Mouse (Mus musculus) myocyte (in vitro differentiated cells): ENCODE results near the gene Lcn10. TPM values are rescaled to one million over a fixed set of nuclear protein-coding genes. Genes with fewer than 3 reads are reported as not detected.

Experiments used
- H3K27me3 ChIP-seq: one replicate; pipeline ENCODE4 v1.6.1; 2011; ENCODE audit not compliant: control insufficient read depth, insufficient read depth, insufficient read length
- H3K36me3 ChIP-seq: one replicate; pipeline ENCODE4 v1.6.1; 2011; ENCODE audit not compliant: control insufficient read depth, insufficient read depth
- H3K4me2 ChIP-seq: one replicate; pipeline ENCODE4 v1.6.1; 2011; ENCODE audit warnings: low read depth, control low read depth
- H3K4me3 ChIP-seq: one replicate; pipeline ENCODE4 v1.5.1; 2011; ENCODE audit warnings: mild to moderate bottlenecking, control low read depth, moderate library complexity
- H3K79me2 ChIP-seq: one replicate; pipeline ENCODE4 v1.6.1; 2011; ENCODE audit not compliant: control insufficient read depth, insufficient read depth
- H3ac ChIP-seq: one replicate; pipeline ENCODE4 v1.6.1; 2011; ENCODE audit not compliant: control insufficient read depth, insufficient read length
- CEBPB ChIP-seq: IDR thresholded peaks from 2 replicates; pipeline ENCODE4 v1.6.1; 2011; ENCODE audit warnings: mild to moderate bottlenecking, moderate library complexity; ENCODE audit not compliant: poor library complexity, insufficient read depth, severe bottlenecking
- E2F4 ChIP-seq: IDR thresholded peaks from one replicate; pipeline ENCODE4 v1.6.1; 2011; ENCODE audit warnings: mild to moderate bottlenecking, control low read depth, moderate library complexity; ENCODE audit not compliant: insufficient read depth
- MAX ChIP-seq: IDR thresholded peaks from one replicate; pipeline ENCODE4 v1.6.1; 2011; ENCODE audit warnings: low read depth, mild to moderate bottlenecking, control low read depth
- MYOD1 ChIP-seq, 3 experiments: IDR thresholded peaks; one replicate each; pipeline ENCODE4 v1.6.1; 2011; ENCODE audit warnings: control low read depth in 2 of 3, low read depth in 2 of 3, mild to moderate bottlenecking in 2 of 3, moderate library complexity in 1 of 3; ENCODE audit not compliant: insufficient read length in 2 of 3, control insufficient read depth in 1 of 3
- MYOG ChIP-seq, 3 experiments: IDR thresholded peaks; one replicate each; pipeline ENCODE4 v1.6.1; 2011; ENCODE audit warnings: control low read depth in 2 of 3, low read depth in 2 of 3, mild to moderate bottlenecking in 2 of 3; ENCODE audit not compliant: insufficient read length in 2 of 3, control insufficient read depth in 1 of 3, insufficient read depth in 1 of 3
- POLR2A ChIP-seq: IDR thresholded peaks from one replicate; pipeline ENCODE4 v1.6.1; 2011; ENCODE audit warnings: low read depth, mild to moderate bottlenecking, control low read depth, moderate library complexity; ENCODE audit not compliant: insufficient read length
- POLR2AphosphoS2 ChIP-seq: IDR thresholded peaks from one replicate; pipeline ENCODE4 v1.6.1; 2011; ENCODE audit warnings: low read depth, control low read depth; ENCODE audit not compliant: insufficient read length
- REST ChIP-seq: IDR thresholded peaks from one replicate; pipeline ENCODE4 v1.6.1; 2011; ENCODE audit warnings: mild to moderate bottlenecking, control low read depth, moderate library complexity; ENCODE audit not compliant: insufficient read depth, insufficient read length
- SRF ChIP-seq: IDR thresholded peaks from one replicate; pipeline ENCODE4 v1.6.1; 2011; ENCODE audit warnings: low read depth; ENCODE audit not compliant: control insufficient read depth, insufficient read length
- TCF12 ChIP-seq: IDR thresholded peaks from one replicate; pipeline ENCODE4 v1.6.1; 2011; ENCODE audit warnings: mild to moderate bottlenecking, control low read depth; ENCODE audit not compliant: poor library complexity, insufficient read depth, severe bottlenecking
- TCF3 ChIP-seq: IDR thresholded peaks from one replicate; pipeline ENCODE4 v1.6.1; 2011; ENCODE audit warnings: low read depth, control low read depth; ENCODE audit not compliant: insufficient read length
- USF1 ChIP-seq: IDR thresholded peaks from one replicate; pipeline ENCODE4 v1.6.1; 2011; ENCODE audit warnings: low read depth, mild to moderate bottlenecking, control low read depth, moderate library complexity
- polyA plus RNA-seq: library from polyadenylated mRNA; unstranded; fragments of >200 nt; fragmentation: generic; extraction: Trizol; gene quantifications from one replicate; pipeline ENCODE4 v1.2.1, GENCODE M21; 2012; ENCODE audit warnings: missing spikeins

Gene Lcn10
- polyA plus RNA-seq, 1 experiment, result not detected

- Histone ChIP-seq H3K4me3 (no peak overlapping the region), H3K27me3 (peaks cover 21% of the 10 kb centered on the region), H3ac (no peak overlapping the region), H3K36me3 (no peaks in the 10 kb centered on the region), H3K79me2 (no peaks in the 10 kb centered on the region), H3K4me2 (no peak overlapping the region)
- TF ChIP-seq MYOD1 (IDR thresholded peaks at IDR 0.05; ENCODE audit: control insufficient read depth in 1 of 3, insufficient read length in 2 of 3, low read depth in 2 of 3) (no peak), POLR2AphosphoS2 (no peak), TCF12 (no peak), MAX (no peak), USF1 (no peak)
These were observed 34.7 kb downstream of the Lcn10 start for GRCm38 (mm10) chr2:25717222-25717621.

DNA sequence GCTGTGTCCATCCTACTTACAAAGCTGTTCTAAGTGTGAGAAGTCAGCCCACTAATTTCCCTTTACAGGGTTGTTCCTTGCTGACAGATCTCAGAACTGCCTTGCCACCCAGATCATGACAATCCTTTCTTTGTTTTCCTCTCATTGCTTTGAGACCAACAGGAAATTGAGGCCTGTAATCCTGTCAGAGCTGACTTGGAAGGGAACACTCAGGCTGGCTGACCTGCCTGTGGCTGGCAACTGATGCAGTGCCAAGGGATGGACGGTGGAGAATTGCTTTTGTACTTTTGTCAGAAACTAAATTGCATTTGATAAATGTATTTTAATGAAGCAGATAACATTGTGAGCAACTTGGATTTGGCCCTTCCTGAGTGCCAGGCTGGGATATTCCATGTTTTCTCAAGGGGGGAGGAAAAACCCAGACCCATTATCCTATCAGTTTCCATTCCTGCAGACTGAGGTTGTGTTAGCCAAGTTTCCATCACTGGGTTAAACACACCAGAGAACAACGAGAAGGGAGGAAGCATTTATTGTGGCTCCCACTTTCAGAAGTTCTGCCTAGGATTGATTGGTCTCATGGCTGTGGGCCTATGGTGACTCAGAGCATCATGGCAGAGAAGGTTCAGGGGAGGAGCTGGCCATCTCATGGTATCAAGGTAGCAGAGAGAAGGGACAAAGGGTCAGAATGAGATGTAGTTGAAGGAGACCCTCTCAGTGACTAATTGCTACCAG is 50.8 kb downstream of the Lcn10 start:
- TF ChIP-seq E2F4, result no peak
- TF ChIP-seq POLR2AphosphoS2, result no peak
- no peak for TF ChIP-seq TCF3
- no peak for TF ChIP-seq TCF12
- TF ChIP-seq MYOG (IDR thresholded peaks at IDR 0.05; ENCODE audit: control insufficient read depth in 1 of 3, insufficient read depth in 1 of 3, insufficient read length in 2 of 3, low read depth in 2 of 3), result no peak
- TF ChIP-seq POLR2A, result no peak
- no peak for TF ChIP-seq USF1
- no peak for TF ChIP-seq MYOD1 (IDR thresholded peaks at IDR 0.05; ENCODE audit: control insufficient read depth in 1 of 3, insufficient read length in 2 of 3, low read depth in 2 of 3)
- TF ChIP-seq SRF, result no peak
- no peak for TF ChIP-seq MAX
- TF ChIP-seq REST, result no peak
- no peak for TF ChIP-seq CEBPB
- no peaks in the 10 kb centered on the region for H3K79me2 ChIP-seq
- H3K4me2 ChIP-seq, result no peak overlapping the region
- H3K36me3 ChIP-seq, result no peaks in the 10 kb centered on the region
- no peak overlapping the region for H3K4me3 ChIP-seq
- H3ac ChIP-seq, result no peak overlapping the region
- H3K27me3 ChIP-seq, result peaks cover 8% of the 10 kb centered on the region

Other genes starting within 250 kb of the Lcn10 start
- 13.5 TPM for gene Clic3, start 225.9 kb upstream of the Lcn10 start, polyA plus RNA-seq
- gene Paxx, start 221.6 kb upstream of the Lcn10 start, polyA plus RNA-seq, result 64.3 TPM
- gene Ptgds, start 212.7 kb upstream of the Lcn10 start, polyA plus RNA-seq, result 9.8 TPM
- not detected for gene Lcn12, start 188.8 kb upstream of the Lcn10 start, polyA plus RNA-seq
- 53.6 TPM for gene Fbxw5, start 182.0 kb upstream of the Lcn10 start, polyA plus RNA-seq
- gene C8g, start 181.0 kb upstream of the Lcn10 start, polyA plus RNA-seq, result 0.74 TPM
- gene Traf2, start 135.8 kb upstream of the Lcn10 start, polyA plus RNA-seq, result 40.4 TPM
- 513 TPM for gene Edf1, start 124.9 kb upstream of the Lcn10 start, polyA plus RNA-seq
- 8.7 TPM for gene Mamdc4, start 107.9 kb upstream of the Lcn10 start, polyA plus RNA-seq
- 108 TPM for gene Phpt1, start 107.5 kb upstream of the Lcn10 start, polyA plus RNA-seq
- gene Ajm1, start 101.0 kb upstream of the Lcn10 start, polyA plus RNA-seq, result 1.0 TPM
- 76.5 TPM for gene Rabl6, start 74.2 kb upstream of the Lcn10 start, polyA plus RNA-seq
- gene Ccdc183, start 65.0 kb upstream of the Lcn10 start, polyA plus RNA-seq, result 0.13 TPM
- 32.6 TPM for gene Tmem141, start 60.7 kb upstream of the Lcn10 start, polyA plus RNA-seq
- 0.10 TPM for gene Fcna, start 54.7 kb upstream of the Lcn10 start, polyA plus RNA-seq
- not detected for gene Lcn8, start 29.6 kb upstream of the Lcn10 start, polyA plus RNA-seq
- gene Lcn5, start 24.8 kb upstream of the Lcn10 start, polyA plus RNA-seq, result not detected
- gene Lcn6, start 5.9 kb upstream of the Lcn10 start, polyA plus RNA-seq, result not detected
- not detected for gene Obp2a, start 17.3 kb downstream of the Lcn10 start, polyA plus RNA-seq
- 0.31 TPM for gene Bmyc, start 24.0 kb downstream of the Lcn10 start, polyA plus RNA-seq
- gene Obp2b, start 54.3 kb downstream of the Lcn10 start, polyA plus RNA-seq, result not detected
- not detected for gene Lcn3, start 82.8 kb downstream of the Lcn10 start, polyA plus RNA-seq
- not detected for gene Lcn11, start 94.3 kb downstream of the Lcn10 start, polyA plus RNA-seq
- gene Gm13539, start 99.5 kb downstream of the Lcn10 start, polyA plus RNA-seq, result 0.17 TPM
- not detected for gene Glt6d1, start 133.1 kb downstream of the Lcn10 start, polyA plus RNA-seq
- not detected for gene Lcn9, start 140.4 kb downstream of the Lcn10 start, polyA plus RNA-seq
- not detected for gene Sohlh1, start 164.5 kb downstream of the Lcn10 start, polyA plus RNA-seq
- gene Kcnt1, start 181.0 kb downstream of the Lcn10 start, polyA plus RNA-seq, result not detected